Mouse (Mus musculus) retina, postnatal 1 day (tissue): ENCODE data around the gene Gramd4.
"Not testable (repeated sequence)": the region's sequence is repeated elsewhere in the genome, so short reads cannot be mapped to it uniquely, and the experiment has no call there.

Experiments used
- DNase-seq: peaks from one replicate; pipeline ENCODE4 v3.0.0-alpha.2; 2012

Gramd4 gene

DNA sequence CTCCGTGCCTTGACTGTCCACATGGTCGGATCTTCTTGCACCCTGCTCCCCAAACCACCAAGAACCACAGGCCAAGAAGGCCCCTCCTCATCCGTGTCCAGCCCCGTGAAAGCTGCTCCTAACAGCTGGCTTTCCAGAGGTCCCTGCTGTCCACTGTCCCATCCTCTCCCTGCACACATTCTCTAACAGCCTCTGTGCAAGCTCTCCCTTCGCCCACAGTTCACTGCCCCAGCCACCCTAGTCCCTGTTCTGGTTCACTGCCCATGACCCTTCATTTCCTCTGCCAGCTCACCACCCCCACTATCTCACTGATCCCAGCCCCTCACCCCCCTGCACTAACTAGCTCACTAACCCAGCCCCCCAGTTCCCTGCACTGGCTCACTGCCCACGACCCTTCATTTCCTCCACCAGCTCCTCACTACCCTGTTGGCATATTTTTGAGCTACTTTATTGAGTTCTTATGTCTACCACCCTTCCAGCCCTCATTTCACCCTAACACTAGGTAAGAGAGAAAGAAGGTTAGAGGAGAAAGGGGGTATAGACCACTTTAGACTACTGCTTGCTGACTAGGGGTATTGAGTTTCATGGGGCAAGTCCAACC is 5.5 kb upstream of the Gramd4 start:
- DNase-seq: no peak

DNA sequence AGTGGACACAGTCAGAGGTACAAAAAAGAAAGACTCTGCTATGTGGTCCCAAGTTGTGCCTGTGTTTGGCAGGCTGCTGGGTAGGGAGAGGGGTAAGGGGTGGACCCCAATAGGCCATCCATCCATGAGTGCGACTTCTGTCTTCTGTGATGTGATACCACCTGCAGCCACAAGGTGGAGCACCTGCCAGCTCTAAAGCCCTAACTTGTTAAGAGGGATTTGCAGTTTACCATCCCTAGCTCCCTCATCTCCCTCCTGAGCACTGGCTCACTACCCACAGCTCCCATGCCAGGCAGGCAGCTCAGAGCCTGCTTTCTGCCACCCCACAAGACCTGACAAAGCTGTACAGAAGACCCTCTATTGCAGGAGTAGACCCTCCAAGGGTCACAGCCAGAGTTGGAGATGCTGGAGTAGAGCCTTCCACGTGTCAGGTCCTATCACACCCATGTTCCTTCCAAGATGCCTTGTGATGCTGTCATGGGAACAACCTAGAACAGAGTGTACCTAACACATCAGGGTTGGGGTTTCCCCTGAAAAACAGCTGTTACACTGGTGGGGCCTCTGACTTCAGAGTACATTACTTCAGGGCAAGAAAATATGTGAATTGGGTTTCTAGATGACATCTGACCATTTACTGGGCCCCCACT is 3.5 kb upstream of the Gramd4 start:
- peak; percentile 90 for DNase-seq

DNA sequence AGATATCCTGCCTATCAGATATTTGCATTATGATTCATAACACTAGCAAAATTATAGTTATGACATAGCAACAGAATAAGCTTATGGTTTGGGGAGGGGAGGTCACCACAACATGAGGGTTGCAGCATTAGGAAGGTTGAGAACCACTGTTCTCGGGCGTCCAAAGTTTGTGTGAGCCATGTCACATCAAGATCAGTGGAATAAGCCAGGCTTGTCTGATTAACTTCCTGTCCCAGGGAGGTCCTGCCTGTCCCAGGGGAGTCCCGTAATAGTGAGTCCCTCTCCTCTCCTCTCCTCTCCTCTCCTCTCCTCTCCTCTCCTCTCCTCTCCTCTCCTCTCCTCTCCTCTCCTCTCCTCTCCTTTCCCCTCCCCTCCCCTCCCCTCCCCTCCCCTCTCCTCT is 2.6 kb upstream of the Gramd4 start:
- not testable (repeated sequence) for DNase-seq

DNA sequence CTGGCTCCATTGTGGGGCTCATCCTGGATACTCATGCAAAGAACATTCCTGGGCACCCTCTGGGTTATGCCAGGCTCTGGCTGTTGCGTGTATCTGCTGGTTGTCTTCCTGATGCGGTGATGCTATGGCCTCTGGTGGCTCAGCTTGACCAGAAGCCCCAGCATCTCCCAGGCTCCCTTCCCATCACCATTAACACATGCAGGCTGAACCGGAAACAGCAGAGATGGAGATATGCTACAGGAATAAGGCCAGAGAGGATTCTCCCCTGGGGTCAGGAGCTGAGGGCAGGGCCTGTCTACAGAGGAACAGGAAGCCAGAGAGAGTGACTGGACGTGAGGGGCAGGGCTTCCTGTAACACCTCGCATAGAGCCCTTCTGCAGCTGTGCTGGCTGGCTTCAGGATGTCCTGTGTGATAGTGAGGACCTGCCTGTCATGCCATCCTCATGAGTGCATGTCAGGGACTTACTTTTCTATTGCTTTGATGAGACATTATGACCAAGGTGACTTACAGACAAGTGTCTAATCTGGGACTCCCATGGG is 1.2 kb upstream of the Gramd4 start:
- DNase-seq: no peak

DNA sequence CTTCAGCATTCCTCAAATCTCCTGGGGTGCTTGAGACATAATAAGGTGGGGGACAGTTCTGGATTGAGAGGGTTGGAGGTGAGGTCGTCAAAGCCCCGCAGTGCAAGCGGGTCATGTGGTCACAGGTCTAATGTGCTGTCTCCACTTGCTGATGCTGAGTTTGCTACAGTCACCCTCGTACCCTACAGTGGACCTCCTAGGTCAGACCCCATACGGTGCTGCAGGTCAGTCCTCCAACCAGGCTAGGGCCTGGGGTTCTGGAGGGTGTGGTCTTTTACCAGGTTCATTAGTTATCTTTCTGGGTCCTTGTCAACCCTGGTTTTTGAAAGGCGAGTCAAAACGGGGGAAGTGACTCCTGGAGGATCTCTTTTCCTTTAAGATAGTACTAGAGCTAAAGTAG is 413 bp downstream of the Gramd4 start:
- peak; percentile 43 for DNase-seq

DNA sequence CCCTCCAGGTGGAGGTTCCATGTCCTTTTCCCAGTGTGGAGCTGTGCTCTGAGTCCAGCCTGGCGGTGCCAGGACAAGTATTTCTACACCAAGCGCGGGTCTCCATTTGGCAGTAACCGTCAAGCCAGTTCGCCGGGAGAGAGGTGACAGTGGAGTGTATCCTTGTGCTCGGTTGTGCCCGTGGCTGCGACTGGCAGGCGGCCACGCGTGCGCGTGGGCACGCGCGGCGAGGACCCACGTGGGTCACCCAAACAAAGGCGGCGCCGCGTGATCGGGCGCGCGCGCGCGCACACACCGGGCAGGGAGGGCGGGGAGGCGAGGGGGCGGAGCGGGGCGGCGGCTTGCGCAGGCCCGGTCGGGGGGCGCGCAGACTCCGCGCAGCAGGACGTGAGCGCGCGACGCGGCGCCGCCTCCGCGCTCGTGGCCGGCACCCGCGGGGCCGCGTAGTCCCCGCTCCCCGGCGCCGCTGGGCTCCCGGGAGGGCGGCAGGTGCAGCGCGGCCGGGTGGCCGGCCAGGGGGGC is 960 bp downstream of the Gramd4 start:
- peak; percentile 93 for DNase-seq

DNA sequence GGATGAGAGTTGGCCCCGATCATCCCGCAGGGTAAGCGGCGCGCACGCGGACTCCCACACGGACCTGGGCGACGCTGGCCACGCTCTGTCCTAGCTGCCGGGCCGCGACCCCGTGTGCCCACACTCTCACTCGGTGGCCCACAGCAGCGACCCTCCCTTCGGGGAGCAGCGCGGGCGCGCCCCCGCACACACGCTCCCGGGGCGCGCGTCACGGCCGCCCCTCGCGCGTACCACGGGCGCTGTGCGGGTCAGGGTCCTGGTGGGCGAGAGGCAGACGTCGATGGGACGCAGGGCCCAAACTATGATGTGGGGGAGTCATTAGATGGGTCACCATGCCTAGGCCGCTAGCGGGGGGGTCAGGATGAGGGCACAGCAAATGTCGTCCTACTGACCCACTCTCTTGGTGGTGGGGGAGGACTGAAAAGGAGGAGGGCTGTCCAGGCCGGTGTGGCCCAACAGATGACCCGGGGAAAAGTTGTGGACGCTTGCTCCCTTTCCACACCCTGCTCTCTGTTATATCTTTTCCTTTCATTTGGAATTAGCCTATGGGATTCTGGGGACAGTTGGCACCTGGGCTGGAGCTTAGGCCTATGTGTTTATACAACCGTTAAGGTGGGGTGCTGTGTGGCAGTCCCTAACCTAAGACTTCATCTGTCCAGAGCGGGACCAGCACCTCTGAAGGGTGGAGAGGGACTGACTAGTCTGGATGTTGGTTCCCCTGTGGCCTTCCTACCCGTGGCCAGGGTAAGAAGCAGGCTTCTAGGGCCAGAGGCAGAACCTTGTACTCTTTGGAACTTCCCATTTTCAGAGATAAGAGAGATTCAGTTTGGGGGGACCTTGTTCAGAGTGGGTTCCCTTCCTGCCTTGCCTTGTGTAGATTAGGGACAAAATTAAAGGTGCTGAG is 1.7 kb downstream of the Gramd4 start:
- DNase-seq: no peak

DNA sequence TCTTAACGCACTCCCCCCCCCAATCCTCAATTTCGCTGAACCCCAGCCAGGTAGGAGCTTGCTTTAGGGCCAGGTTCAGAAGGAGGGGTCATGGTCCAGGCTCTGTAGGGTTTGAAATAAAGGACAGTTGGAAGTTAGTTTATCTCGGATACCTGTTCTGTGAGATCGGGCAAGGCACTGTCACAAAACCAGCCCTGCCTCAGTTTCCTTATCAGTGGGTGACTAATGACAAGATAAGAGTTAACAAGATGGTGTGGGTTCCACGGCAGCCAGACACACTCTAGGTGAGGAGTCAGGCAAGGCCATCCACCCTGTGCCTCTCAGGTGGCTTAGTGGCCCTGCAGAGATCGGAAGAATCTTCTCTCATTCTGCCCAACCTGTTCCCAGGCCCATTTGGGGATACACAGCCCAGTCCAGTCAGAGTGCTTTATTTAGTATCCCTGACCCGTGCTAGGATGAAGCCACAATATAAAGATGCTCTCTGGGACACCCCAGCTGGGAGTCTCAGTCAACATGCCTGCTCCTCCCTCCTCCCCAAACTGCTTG is 2.4 kb downstream of the Gramd4 start:
- no peak for DNase-seq

DNA sequence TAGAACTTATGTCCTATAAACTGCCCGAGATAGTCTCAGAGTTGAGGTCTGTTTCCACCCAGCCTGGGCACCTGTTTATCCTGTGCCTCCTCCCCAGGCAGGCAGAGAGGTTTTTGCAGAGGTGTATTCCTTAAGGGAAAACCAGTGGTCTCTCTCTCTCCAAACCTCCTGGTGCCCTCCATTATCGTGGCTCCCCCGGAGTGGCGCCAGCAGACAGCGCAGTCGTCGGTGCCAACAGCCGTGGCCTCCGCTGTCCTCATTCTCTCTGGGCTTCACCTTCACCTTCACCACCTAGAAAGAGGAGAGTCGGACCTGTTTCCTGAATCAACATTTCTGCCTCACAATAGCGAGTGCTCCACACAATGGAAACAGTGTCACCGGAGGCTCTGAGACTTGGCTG is 3.1 kb downstream of the Gramd4 start:
- no peak for DNase-seq

DNA sequence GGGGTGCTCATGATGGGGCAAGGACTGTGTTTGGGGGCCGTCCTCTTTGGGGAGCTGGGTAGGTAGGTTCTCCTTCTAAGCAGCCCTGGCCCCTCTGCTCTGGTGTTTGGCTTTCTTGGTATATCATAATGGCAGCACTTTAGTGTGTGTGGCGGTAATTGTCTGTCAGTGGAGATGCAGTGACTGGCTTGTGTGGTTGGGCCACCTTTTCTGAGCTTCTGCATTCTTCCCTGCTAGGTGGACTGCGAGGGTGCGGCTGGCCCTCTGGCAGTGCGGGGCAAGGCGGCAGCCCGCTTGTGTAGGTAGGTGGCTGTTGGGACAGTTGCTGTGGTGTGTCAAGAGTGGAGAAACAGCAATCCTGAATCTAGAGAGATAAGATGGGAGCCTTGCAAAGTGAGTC is 3.7 kb downstream of the Gramd4 start:
- DNase-seq: no peak

DNA sequence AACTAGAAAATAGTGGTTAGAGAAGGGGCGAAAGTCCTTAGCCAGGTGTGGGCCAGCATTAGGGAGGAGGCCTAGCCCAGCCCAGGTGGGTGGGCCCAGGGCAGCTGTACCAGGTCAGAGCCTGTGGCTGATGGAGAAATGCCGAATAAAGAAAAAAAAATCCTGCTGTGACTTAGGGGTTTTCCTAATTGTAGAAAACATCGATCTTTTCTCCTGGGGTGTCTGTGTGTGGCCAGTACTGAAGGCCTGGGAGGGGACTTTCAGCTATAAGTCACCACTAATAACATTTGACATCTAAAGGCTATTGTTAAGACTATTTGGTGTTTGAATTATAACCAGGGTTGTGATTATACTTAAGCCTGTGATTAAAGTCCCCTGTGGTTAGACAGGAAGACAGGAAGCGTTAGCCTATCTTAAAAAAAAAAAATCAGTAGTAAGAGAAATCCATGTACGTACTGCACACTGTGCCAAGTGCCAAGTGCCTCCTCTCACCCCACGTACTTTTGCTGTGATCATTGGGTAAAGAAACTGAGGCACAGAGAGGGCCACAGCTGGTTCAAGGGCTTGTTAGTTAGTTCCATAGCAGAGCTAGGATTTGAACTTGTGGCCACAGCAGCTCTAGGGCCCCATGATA is 4.5 kb downstream of the Gramd4 start:
- no peak for DNase-seq

DNA sequence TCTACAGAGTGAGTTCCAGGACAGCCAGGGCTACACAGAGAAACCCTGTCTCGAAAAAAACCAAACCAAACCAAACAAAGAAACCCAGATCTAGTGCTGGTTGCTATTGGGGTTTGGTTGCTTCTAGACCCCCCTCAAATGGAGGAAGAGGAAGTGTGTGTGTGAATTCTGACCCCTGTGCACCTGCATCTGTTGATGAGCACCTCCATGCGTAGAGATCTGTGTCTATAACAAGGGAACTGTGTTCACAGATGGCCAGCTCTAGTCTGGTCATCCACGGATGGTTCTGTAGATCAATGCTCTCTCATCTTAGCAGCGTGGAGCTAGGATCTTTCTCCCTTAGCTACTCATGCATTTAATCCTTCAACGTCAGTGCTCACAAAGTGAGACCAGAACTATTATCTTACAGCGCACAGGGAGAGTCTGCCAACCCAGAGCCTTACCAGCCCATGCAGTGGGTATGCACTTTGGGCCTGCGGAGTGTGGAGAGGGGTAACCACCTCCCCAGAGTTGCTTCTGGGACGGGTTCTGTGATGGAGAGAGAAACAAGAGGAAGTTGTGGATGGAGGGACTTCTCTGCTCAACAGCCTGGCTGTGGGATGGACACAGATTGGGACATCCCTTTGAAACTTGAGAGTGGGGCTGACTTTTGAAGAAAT is 6.8 kb downstream of the Gramd4 start:
- DNase-seq: no peak

DNA sequence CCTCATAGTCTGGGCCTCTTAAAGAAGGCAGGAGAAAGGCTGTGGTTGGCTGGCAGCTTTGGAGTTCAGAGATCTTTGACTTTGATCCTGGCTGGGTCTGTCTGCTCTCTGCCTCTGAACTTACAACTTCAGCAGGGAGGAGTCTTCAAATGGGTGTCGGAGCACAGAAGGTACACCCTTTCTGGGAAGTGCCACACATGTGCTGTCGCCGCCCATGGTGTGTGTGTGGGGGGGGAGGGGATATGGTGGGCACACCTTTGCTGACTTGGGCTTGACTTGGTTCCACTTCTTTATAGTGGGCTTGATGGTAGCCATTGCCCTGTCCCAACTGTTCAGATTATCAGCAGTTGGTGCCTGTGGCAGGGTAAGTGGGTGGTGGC is 7.3 kb downstream of the Gramd4 start:
- no peak for DNase-seq

DNA sequence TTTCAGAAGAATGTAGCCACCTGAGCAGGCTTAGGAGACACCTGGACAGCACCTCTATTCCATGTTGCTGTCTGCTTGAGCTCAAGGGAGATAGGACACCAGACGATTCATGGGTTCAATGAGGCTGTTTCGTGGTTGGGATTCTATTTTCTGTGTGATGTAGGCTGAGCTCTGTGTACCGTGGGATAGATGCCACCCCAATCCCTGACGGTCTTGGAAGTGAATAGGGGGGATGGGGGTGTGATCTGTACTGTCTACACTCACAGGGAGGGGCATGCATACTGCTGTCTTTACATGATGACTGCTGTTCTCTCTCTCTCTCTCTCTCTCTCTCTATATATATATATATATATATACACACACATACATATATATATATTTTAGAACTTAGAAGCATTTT is 7.9 kb downstream of the Gramd4 start:
- no peak for DNase-seq

DNA sequence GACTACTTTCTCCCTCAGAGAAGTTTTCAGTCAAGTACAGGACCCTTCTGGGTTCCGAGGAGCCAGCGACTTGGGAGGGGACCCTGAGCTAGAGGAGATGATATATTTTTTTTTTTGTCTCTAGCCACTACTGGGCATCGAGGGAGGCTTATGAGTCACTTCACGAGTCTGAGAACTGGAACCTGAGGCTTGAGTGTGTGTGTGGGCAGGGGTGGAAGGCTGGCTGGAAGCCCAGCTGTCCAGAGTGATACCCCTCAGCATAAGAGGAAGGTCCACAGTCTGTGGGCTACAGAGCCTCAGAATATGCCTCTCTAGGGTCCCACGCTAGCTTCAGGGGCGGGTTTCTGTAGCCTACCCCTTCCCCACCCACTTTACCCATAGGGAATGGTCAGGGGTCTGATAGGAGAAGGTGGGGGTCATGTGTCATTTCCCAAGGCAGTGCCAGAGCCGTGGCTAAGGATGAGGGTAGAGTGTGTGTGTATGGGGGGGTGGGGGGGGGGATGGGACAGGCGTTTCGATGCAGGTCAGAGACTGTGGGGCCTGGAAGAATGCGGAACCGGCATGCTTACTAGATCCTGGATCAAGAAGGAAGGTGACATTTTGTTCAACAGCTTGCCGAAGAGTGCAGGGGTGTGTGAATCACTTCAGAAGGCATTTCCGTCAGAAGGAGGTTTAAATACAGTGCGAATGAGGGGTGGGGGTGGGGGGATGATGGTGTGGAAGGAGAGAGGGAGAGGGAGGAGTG is 9.5 kb downstream of the Gramd4 start:
- no peak for DNase-seq

DNA sequence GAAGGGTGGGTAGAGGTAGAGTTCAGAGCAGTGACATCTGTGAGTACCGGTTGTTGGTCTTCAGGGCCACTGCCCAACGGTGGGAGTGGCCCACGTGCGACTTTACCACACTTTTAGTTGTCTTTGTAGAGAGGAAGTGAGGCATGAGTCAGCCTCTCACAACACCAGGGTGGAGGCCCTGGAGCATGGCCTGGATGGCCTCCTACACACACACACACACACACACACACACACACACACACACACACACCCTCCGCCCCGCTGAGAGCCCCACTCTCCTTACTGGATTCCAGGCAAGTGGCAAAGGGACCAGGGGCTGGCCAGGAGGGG is 10.1 kb downstream of the Gramd4 start:
- DNase-seq: no peak

DNA sequence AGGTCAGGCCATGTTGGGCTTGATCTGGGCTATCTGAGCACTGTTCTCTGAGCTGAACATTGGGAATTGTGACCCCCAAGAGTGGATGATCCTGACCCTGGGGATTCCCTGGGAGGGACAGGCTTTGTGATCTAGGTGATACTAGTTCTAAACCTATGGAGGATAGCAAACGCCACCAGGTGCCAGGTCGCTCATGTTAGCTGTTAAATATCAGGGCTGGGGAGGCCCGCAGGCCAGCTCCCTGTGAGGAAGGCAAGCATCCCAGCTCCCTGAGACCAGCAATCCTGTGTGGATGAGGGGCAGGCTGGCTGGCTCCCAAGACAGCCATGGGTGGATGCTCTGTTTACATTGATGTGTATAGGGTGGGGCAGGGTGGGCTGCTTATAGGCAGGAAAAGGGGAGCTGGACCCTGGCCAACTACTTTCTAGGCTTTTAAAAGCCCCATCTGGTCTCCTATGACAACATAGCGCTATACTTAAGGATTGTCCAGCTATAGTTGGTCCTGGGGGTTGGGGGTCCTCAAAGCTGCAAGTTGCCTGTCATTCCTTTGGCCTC is 10.5 kb downstream of the Gramd4 start:
- no peak for DNase-seq

DNA sequence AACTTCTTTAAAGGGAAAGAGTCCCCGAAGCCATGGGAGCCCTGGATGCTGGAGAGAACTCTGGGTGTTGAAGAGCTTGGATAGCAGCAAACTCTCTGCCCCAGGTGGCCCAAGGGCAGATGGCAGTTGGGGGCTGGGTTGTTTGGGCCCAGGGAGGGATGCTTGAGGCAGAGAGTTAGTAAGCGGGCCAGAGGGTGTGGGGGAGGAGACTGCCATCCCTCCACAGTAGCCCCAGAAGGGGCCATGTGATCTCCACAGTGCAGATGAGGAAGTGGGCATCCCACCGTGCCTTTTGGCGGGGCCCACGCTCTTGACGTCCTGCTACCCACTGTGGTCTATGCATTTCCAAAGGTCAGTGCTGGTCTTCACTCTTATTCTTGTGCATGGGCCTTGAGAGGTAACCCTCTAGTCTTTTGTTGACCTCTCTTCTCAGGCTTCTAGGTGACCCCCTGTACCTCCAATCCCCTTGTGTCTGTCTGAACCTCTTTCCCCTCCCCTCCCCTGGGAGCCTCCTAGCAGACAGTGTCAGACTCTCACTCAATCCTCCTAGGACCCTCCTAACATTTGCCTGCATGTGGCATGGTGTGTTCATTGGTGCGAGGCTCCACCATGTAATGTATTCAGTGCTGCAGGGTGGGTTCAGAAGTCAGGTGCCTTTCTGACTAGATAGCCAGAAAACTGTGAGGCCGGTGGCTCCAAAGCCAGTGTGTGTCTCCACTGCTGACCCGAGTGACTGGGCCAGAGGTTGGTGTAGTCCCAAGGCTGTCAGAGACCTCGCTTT is 11.7 kb downstream of the Gramd4 start:
- no peak for DNase-seq

DNA sequence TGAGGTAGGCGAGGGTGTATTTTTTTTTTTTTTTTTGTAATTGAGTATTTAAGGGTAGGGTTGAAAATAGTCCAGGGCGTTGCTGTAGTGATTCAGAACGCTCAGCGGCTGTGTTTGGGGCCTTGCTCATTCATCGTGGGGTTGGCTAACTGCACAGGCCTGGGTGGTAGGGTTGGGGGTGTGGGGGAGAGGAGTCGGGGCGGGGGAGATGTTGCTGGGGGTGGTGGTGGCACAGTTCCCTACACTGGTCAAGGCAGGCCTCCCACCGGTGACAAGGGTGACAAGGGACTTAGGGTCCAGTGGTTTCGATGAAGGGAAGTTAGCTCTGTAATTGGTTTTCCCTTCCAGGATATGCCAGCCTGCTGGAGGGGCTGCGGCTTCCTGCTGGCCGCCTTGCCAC is 12.9 kb downstream of the Gramd4 start:
- DNase-seq: no peak

DNA sequence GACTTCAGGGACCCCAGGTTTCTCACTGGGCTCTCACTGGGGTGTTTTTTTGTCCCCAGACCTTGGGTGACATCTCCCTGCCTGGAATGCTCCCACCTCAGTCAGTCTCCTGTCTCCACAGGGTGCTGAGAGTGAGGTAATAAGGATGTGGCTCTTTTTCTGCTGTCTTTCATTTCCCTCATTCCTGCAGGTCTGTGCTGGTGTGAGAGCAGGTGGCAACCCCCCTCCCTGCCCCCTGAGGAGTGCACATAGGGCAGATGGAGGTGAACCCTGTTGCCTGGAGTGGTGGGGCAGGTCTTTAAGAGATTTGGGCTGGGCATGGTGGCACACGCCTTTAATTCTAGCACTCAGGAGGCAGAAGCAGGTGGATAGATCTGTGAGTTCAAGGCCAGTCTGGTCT is 13.7 kb downstream of the Gramd4 start:
- no peak for DNase-seq
